ENCODE assay signal across 13 mouse cellular contexts in genomic region chr9:31204722-31205121, GRCm38 (mm10). TPM values are rescaled to one million over a fixed set of nuclear protein-coding genes. Genes with fewer than 3 reads are reported as not detected.
DNase-seq lines count a peak whose midpoint lies in the region; ATAC-seq and TF ChIP-seq lines count a peak whose summit lies in the region.
"Had no signal": no experiment of that assay in that cellular context is flagged by ENCODE, and none has a peak within 500 bp of the region (broad histone marks: within the 10 kb centered on the region; RNA-seq: fewer than 3 reads in every experiment).

No protein-coding gene starts in this region.

- no peaks in the 10 kb centered on the region for H3K9me3 ChIP-seq in MEL (replicated peaks; ENCODE audit: insufficient read depth, low read length)
- H3K9me3 ChIP-seq in liver, embryonic 15.5 days (replicated peaks) = no peaks in the 10 kb centered on the region
- H3K9me3 ChIP-seq: G1E; limb, embryonic 13.5 days; midbrain, embryonic 10.5 days; neural tube, embryonic 15.5 days had no signal

- peaks cover 0 to 20% of the 10 kb centered on the region in 2 experiments; a peak in 2 of 4 replicates for H3K36me3 ChIP-seq in MEL (ENCODE audit: control insufficient read depth in 1 of 2, insufficient read depth in 2 of 2, low read length in 2 of 2)
- 0 out of 2 replicates have a peak, but pooled peaks cover 2% of the 10 kb centered on the region for H3K36me3 ChIP-seq in liver, embryonic 15.5 days (replicated peaks)
- H3K36me3 ChIP-seq: limb, embryonic 13.5 days; neural tube, embryonic 15.5 days had no signal

- H3K4me2 ChIP-seq in liver, embryonic 15.5 days = no peak overlapping the region
- H3K4me2 ChIP-seq: limb, embryonic 13.5 days; neural tube, embryonic 15.5 days had no signal

- peaks cover 15% of the 10 kb centered on the region; the same call in 1 of the 2 replicates for H3K79me2 ChIP-seq in MEL (ENCODE audit: control insufficient read depth, insufficient read depth, low read length, poor library complexity)

- TF ChIP-seq CTCF in MEL (IDR thresholded peaks at IDR 0.05 in 2 of 3, conservative IDR thresholded peaks at IDR 0.05 in 1 of 3; ENCODE audit: control insufficient read depth in 1 of 3, insufficient read depth in 1 of 3, low read depth in 2 of 3, low read length in 3 of 3, poor library complexity in 1 of 3, severe bottlenecking in 1 of 3) = no peak; a peak in 1 of 6 replicates

- 0 out of 2 replicates have a peak overlapping the region, but pooled peaks have one; percentile 14 for H3K9ac ChIP-seq in MEL (ENCODE audit: control insufficient read depth, low read depth, low read length, poor library complexity, severe bottlenecking)
- H3K9ac ChIP-seq in liver, embryonic 15.5 days = no peak overlapping the region
- H3K9ac ChIP-seq: limb, embryonic 13.5 days; neural tube, embryonic 15.5 days had no signal

- WGBS in liver, embryonic 15.5 days (ENCODE audit: insufficient replicate concordance) = 22% methylated on average over 6 of the region's 6 CpGs

- peak overlapping the region; percentile 5 to 8; a peak in 1 of 4 replicates for H3K4me3 ChIP-seq in MEL (ENCODE audit: control insufficient read depth in 1 of 2, insufficient read depth in 1 of 2, low read depth in 2 of 2, low read length in 2 of 2)
- no peak overlapping the region for H3K4me3 ChIP-seq in liver, embryonic 15.5 days (replicated peaks)
- H3K4me3 ChIP-seq: limb, embryonic 13.5 days; midbrain, embryonic 10.5 days; neural tube, embryonic 15.5 days had no signal

- peak; percentile 22 to 66; a peak in 3 of 4 replicates for TF ChIP-seq EP300 in MEL (IDR thresholded peaks at IDR 0.05; ENCODE audit: low read depth in 1 of 2, low read length in 2 of 2)

- H3K4me1 ChIP-seq in MEL (ENCODE audit: control insufficient read depth in 1 of 2, insufficient read depth in 2 of 2, low read length in 2 of 2) = peaks cover 14 to 18% of the 10 kb centered on the region in 2 experiments
- peaks cover 73% of the 10 kb centered on the region for H3K4me1 ChIP-seq in liver, embryonic 15.5 days (replicated peaks)

- TF ChIP-seq RAD21 in MEL (IDR thresholded peaks at IDR 0.05; ENCODE audit: low read depth, low read length) = no peak; the same call in 1 of the 2 replicates

- 0 out of 2 replicates have a peak overlapping the region, but pooled peaks have one; percentile 12 for H3K27ac ChIP-seq in MEL (ENCODE audit: control insufficient read depth, low read depth, low read length)
- H3K27ac ChIP-seq in liver, embryonic 15.5 days (replicated peaks) = peak overlapping the region; percentile 42
- H3K27ac ChIP-seq: limb, embryonic 13.5 days; midbrain, embryonic 10.5 days; neural tube, embryonic 15.5 days had no signal

- no peak for TF ChIP-seq POLR2A in MEL (IDR thresholded peaks at IDR 0.05; ENCODE audit: control insufficient read depth in 1 of 2, insufficient read depth in 1 of 2, low read depth in 1 of 2, low read length in 2 of 2, poor library complexity in 1 of 2)

- ATAC-seq in liver, embryonic 15.5 days (ENCODE audit: insufficient read depth) = no peak

- DNase-seq in MEL (ENCODE audit: low read depth, low spot score) = peak; percentile 43
- DNase-seq in heart, adult 8-10 months (ENCODE audit: low spot score) = peak; percentile 41
- peak; percentile 25 for DNase-seq in kidney, adult 18-20 months
- no peak for DNase-seq in frontal cortex, postnatal 36 days (ENCODE audit: low spot score in 2 of 2)
- no peak for DNase-seq in frontal cortex, adult 2 months (ENCODE audit: extremely low spot score in 1 of 2, low spot score in 1 of 2)
- no peak for DNase-seq in cerebellum, adult 9-11 months
- DNase-seq: adrenal gland, postnatal 10 days; cerebellum, adult 8-10 months had no signal

- no peaks in the 10 kb centered on the region for H3K27me3 ChIP-seq in MEL (ENCODE audit: control insufficient read depth in 1 of 2, insufficient read depth in 2 of 2, low read length in 2 of 2)
- H3K27me3 ChIP-seq in liver, embryonic 15.5 days = no peaks in the 10 kb centered on the region
- H3K27me3 ChIP-seq: limb, embryonic 13.5 days; neural tube, embryonic 15.5 days had no signal

TF ChIP-seq in MEL, 35 proteins besides CTCF, POLR2A, EP300 and RAD21:
- TF ChIP-seq ZMIZ1 (IDR thresholded peaks at IDR 0.05; ENCODE audit: low read depth, low read length) (no peak), TBP (IDR thresholded peaks at IDR 0.05; ENCODE audit: low read depth, low read length) (0 out of 2 replicates have a peak, but pooled peaks have one; percentile 12), RCOR1 (IDR thresholded peaks at IDR 0.05; ENCODE audit: low read depth, low read length) (0 out of 2 replicates have a peak, but pooled peaks have one; percentile 33), CHD2 (IDR thresholded peaks at IDR 0.05; ENCODE audit: low read length) (no peak), ZC3H11A (IDR thresholded peaks at IDR 0.05; ENCODE audit: low read depth, low read length) (no peak), BHLHE40 (IDR thresholded peaks at IDR 0.05; ENCODE audit: borderline replicate concordance, low read depth, low read length) (peak; percentile 80; the same call in 1 of the 2 replicates), ETS1 (IDR thresholded peaks at IDR 0.05; ENCODE audit: low read depth, low read length) (peak; percentile 61; the same call in 1 of the 2 replicates), GATA1 (IDR thresholded peaks at IDR 0.05; ENCODE audit: low read depth, low read length) (peak; percentile 84), MXI1 (IDR thresholded peaks at IDR 0.05; ENCODE audit: low read depth, low read length) (peak; percentile 45; the same call in 1 of the 2 replicates), SIN3A (IDR thresholded peaks at IDR 0.05; ENCODE audit: low read length) (peak; percentile 27)
TF ChIP-seq in MEL: peak in this region for 7.

RNA-seq across cellular contexts. Expression of gene Aplp2, which starts 6.9 kb away (rescaled TPM):
- total RNA-seq in MEL (2012; rRNA removed) = 33.5 and 37.6 TPM in 2 replicates
- polyA plus RNA-seq in MEL (2012; ENCODE audit: insufficient read depth in 1 of 2, insufficient read length in 2 of 2, low read depth in 1 of 2, low replicate concordance in 2 of 2, missing spikeins in 1 of 2) = 10 to 100 TPM in 1 of 2 experiments, not detected in 1; 60.6 TPM
- total RNA-seq in heart, adult 8-10 months (2022) = 100 to 1,000 TPM; 290 to 388 (median 328) TPM
- polyA plus RNA-seq in liver, embryonic 15.5 days (2015; fragmentation: Nextera tagmentation; extraction: Ambion mirVana) = 182 and 192 TPM in 2 replicates
- 788 and 803 TPM in 2 replicates for polyA plus RNA-seq in frontal cortex, adult 2 months (2012; rRNA removed)

Comparison
In these comparisons a context has a peak if more than half of its experiments do, and no peak if none do; other contexts are left out.
1. DNase-seq: peak in MEL (single experiment), heart, adult 8-10 months (single experiment) and kidney, adult 18-20 months (single experiment); none in frontal cortex, postnatal 36 days (0 of 2), frontal cortex, adult 2 months (0 of 2) and cerebellum, adult 9-11 months (single experiment).